Mouse (Mus musculus) CH12.LX (cell line): Measurements from ENCODE around the gene Rd3l. TPM values are rescaled to one million over a fixed set of nuclear protein-coding genes. Genes with fewer than 3 reads are reported as not detected.

Experiments used
- DNase-seq: peaks from one replicate; pipeline ENCODE4 v3.0.0-alpha.2; 2013; ENCODE audit errors: extremely low read depth
- H3K27ac ChIP-seq: 2 replicates; pipeline ENCODE4 v1.5.1; 2012; ENCODE audit warnings: low read depth, mild to moderate bottlenecking, control low read depth, moderate library complexity; ENCODE audit not compliant: insufficient read depth
- H3K27me3 ChIP-seq: replicated peaks from 2 replicates; pipeline ENCODE3; 2012; ENCODE audit warnings: inconsistent platforms
- H3K36me3 ChIP-seq, 2 experiments: replicated peaks in 1 of 2; 2 replicates each; pipeline versions ENCODE3 to v1.6.1; 2012; ENCODE audit warnings: inconsistent platforms in 1 of 2, low read length in 1 of 2, mild to moderate bottlenecking in 1 of 2, mixed read lengths in 1 of 2, moderate library complexity in 1 of 2; ENCODE audit not compliant: control insufficient read depth in 1 of 2, insufficient read depth in 1 of 2
- H3K4me1 ChIP-seq, 2 experiments: 2 replicates each; pipeline ENCODE4 v1.6.1; 2012; ENCODE audit warnings: inconsistent platforms in 1 of 2, moderate library complexity in 1 of 2; ENCODE audit not compliant: insufficient read depth in 2 of 2, control insufficient read depth in 1 of 2
- H3K4me2 ChIP-seq: 2 replicates; pipeline ENCODE4 v1.6.1; 2012; ENCODE audit warnings: low read depth, mild to moderate bottlenecking, control low read depth; ENCODE audit not compliant: poor library complexity, insufficient read depth, severe bottlenecking
- H3K4me3 ChIP-seq, 3 experiments: fragments of 150-350 bp in 1 of 3; sonication (generic) in 1 of 3; replicated peaks in 1 of 3; 2 replicates each; pipeline versions ENCODE3 to v1.5.1; 2011 to 2012; ENCODE audit warnings: low read depth in 2 of 3, low read length in 2 of 3, mild to moderate bottlenecking in 2 of 3, moderate library complexity in 2 of 3, control low read depth in 1 of 3, improper control_type of control experiment in 1 of 3, inconsistent platforms in 1 of 3, mixed read lengths in 1 of 3; ENCODE audit not compliant: poor library complexity in 1 of 3
- H3K79me2 ChIP-seq: replicated peaks from 2 replicates; pipeline ENCODE4 v1.6.1; 2012; ENCODE audit warnings: mild to moderate bottlenecking, moderate library complexity; ENCODE audit not compliant: control insufficient read depth, poor library complexity, insufficient read depth, severe bottlenecking; ENCODE audit errors: extremely low read depth
- H3K9ac ChIP-seq: 2 replicates; pipeline ENCODE4 v1.6.1; 2012; ENCODE audit warnings: low read depth, mild to moderate bottlenecking, control low read depth, moderate library complexity; ENCODE audit not compliant: insufficient read depth
- H3K9me3 ChIP-seq: replicated peaks from 2 replicates; pipeline ENCODE3; 2012; ENCODE audit warnings: low read length, inconsistent platforms, mixed read lengths
- CHD1 ChIP-seq: IDR thresholded peaks from 2 replicates; pipeline ENCODE4 v1.6.1; 2012; ENCODE audit warnings: low read depth, low read length, improper control_type of control experiment, inconsistent platforms
- CHD2 ChIP-seq: IDR thresholded peaks from 2 replicates; pipeline ENCODE4 v1.6.1; 2011; ENCODE audit warnings: low read length, improper control_type of control experiment
- CTCF ChIP-seq, 2 experiments: IDR thresholded peaks in 1 of 2; conservative IDR thresholded peaks in 1 of 2; 2 replicates each; pipeline ENCODE4 v1.5.1; 2011 to 2012; ENCODE audit warnings: low read depth in 2 of 2, low read length in 2 of 2, improper control_type of control experiment in 1 of 2, inconsistent platforms in 1 of 2, mild to moderate bottlenecking in 1 of 2, moderate library complexity in 1 of 2
- E2F4 ChIP-seq: IDR thresholded peaks from 2 replicates; pipeline ENCODE4 v1.6.1; 2011; ENCODE audit warnings: low read depth, low read length, improper control_type of control experiment; ENCODE audit not compliant: insufficient replicate concordance
- ELF1 ChIP-seq: IDR thresholded peaks from 2 replicates; pipeline ENCODE4 v1.6.1; 2014; ENCODE audit warnings: low read depth, mild to moderate bottlenecking, inconsistent platforms, low read length, improper control_type of control experiment
- GABPA ChIP-seq: IDR thresholded peaks from 2 replicates; pipeline ENCODE4 v1.6.1; 2012; ENCODE audit warnings: low read depth, low read length, improper control_type of control experiment, inconsistent platforms; ENCODE audit not compliant: insufficient replicate concordance
- HCFC1 ChIP-seq: IDR thresholded peaks from 2 replicates; pipeline ENCODE4 v1.6.1; 2012; ENCODE audit warnings: low read depth, mild to moderate bottlenecking, inconsistent platforms, low read length, improper control_type of control experiment
- IRF4 ChIP-seq: IDR thresholded peaks from 2 replicates; pipeline ENCODE4 v1.6.1; 2014; ENCODE audit warnings: low read depth, mild to moderate bottlenecking, inconsistent platforms, low read length, improper control_type of control experiment
- JUN ChIP-seq: IDR thresholded peaks from 2 replicates; pipeline ENCODE4 v1.6.1; 2011; ENCODE audit warnings: low read depth, mild to moderate bottlenecking, low read length, improper control_type of control experiment, moderate library complexity; ENCODE audit not compliant: insufficient read depth
- KAT2A ChIP-seq: IDR thresholded peaks from 2 replicates; pipeline ENCODE4 v1.6.1; 2012; ENCODE audit warnings: low read length, improper control_type of control experiment, inconsistent platforms; ENCODE audit not compliant: insufficient replicate concordance
- MAX ChIP-seq: IDR thresholded peaks from 2 replicates; pipeline ENCODE4 v1.6.1; 2011; ENCODE audit warnings: low read length, improper control_type of control experiment
- MAZ ChIP-seq: IDR thresholded peaks from 2 replicates; pipeline ENCODE4 v1.6.1; 2012; ENCODE audit warnings: low read depth, mild to moderate bottlenecking, inconsistent platforms, low read length, improper control_type of control experiment, moderate library complexity
- MEF2A ChIP-seq: IDR thresholded peaks from 2 replicates; pipeline ENCODE4 v1.6.1; 2014; ENCODE audit warnings: low read depth, mild to moderate bottlenecking, inconsistent platforms, low read length, improper control_type of control experiment, borderline replicate concordance
- MXI1 ChIP-seq: IDR thresholded peaks from 2 replicates; pipeline ENCODE4 v1.6.1; 2011; ENCODE audit warnings: mild to moderate bottlenecking, low read depth, low read length, improper control_type of control experiment
- MYC ChIP-seq: IDR thresholded peaks from 2 replicates; pipeline ENCODE4 v1.6.1; 2011; ENCODE audit warnings: low read depth, mild to moderate bottlenecking, improper control_type of control experiment, low read length
- NELFE ChIP-seq: IDR thresholded peaks from 2 replicates; pipeline ENCODE4 v1.6.1; 2011; ENCODE audit warnings: low read depth, low read length, improper control_type of control experiment
- PAX5 ChIP-seq: IDR thresholded peaks from 2 replicates; pipeline ENCODE4 v1.6.1; 2012; ENCODE audit warnings: low read length, inconsistent platforms, mixed read lengths
- POLR2A ChIP-seq: IDR thresholded peaks from 2 replicates; pipeline ENCODE4 v1.6.1; 2011; ENCODE audit warnings: low read depth, mild to moderate bottlenecking, improper control_type of control experiment, low read length
- POLR2AphosphoS2 ChIP-seq: IDR thresholded peaks from 2 replicates; pipeline ENCODE4 v1.6.1; 2011; ENCODE audit warnings: low read depth, low read length, improper control_type of control experiment
- RAD21 ChIP-seq: IDR thresholded peaks from 2 replicates; pipeline ENCODE4 v1.6.1; 2011; ENCODE audit warnings: low read depth, mild to moderate bottlenecking, low read length, improper control_type of control experiment, moderate library complexity
- RCOR1 ChIP-seq: conservative IDR thresholded peaks from 2 replicates; pipeline ENCODE4 v1.6.1; 2012; ENCODE audit warnings: low read depth, mild to moderate bottlenecking, inconsistent platforms, low read length, improper control_type of control experiment
- SIN3A ChIP-seq: IDR thresholded peaks from 2 replicates; pipeline ENCODE4 v1.6.1; 2012; ENCODE audit warnings: low read length, improper control_type of control experiment, inconsistent platforms
- TBP ChIP-seq: conservative IDR thresholded peaks from 2 replicates; pipeline ENCODE4 v1.6.1; 2011; ENCODE audit warnings: low read depth, low read length, improper control_type of control experiment
- TCF12 ChIP-seq: IDR thresholded peaks from 2 replicates; pipeline ENCODE4 v1.6.1; 2014; ENCODE audit warnings: low read depth, mild to moderate bottlenecking, inconsistent platforms, low read length, improper control_type of control experiment
- USF2 ChIP-seq: conservative IDR thresholded peaks from 2 replicates; pipeline ENCODE4 v1.6.1; 2011; ENCODE audit warnings: low read depth, low read length, improper control_type of control experiment
- ZC3H11A ChIP-seq: IDR thresholded peaks from 2 replicates; pipeline ENCODE4 v1.6.1; 2012; ENCODE audit warnings: low read depth, mild to moderate bottlenecking, inconsistent platforms, low read length, improper control_type of control experiment
- ZKSCAN1 ChIP-seq: IDR thresholded peaks from 2 replicates; pipeline ENCODE4 v1.6.1; 2012; ENCODE audit warnings: low read depth, inconsistent platforms, low read length, improper control_type of control experiment, borderline replicate concordance
- ZMIZ1 ChIP-seq: IDR thresholded peaks from 2 replicates; pipeline ENCODE4 v1.6.1; 2012; ENCODE audit warnings: low read depth, mild to moderate bottlenecking, inconsistent platforms, low read length, improper control_type of control experiment
- ZNF384 ChIP-seq: IDR thresholded peaks from 2 replicates; pipeline ENCODE4 v1.6.1; 2012; ENCODE audit warnings: low read depth, low read length, improper control_type of control experiment, inconsistent platforms
- dilution Hi-C: fragments of 300-500 bp; cut with MboI; formaldehyde crosslinking; loops from 2 replicates; pipeline ENCODE4 v1.14.3; 2020; ENCODE audit warnings: low sequenced_read_pairs; ENCODE audit not compliant: extremely low pct_unique_long_range_greater_than_20kb, extremely low pct_ligation_motif_present
- in situ Hi-C: fragments of 300-500 bp; cut with MboI; formaldehyde crosslinking; loops from 3 replicates; pipeline ENCODE4 v1.14.3; 2019; ENCODE audit warnings: low sequenced_read_pairs, low pct_ligation_motif_present, low pct_unique_long_range_greater_than_20kb, mixed read lengths
- polyA plus RNA-seq: library from polyadenylated mRNA; unstranded; fragments of >175 nt; gene quantifications from 2 replicates; pipeline ENCODE4 v1.2.1, GENCODE M21; 2012; ENCODE audit warnings: low read depth; ENCODE audit not compliant: insufficient read length
- total RNA-seq, 2 experiments: library from RNA; depleted of rRNA; stranded (reverse); fragments of 300-350 nt in 1 of 2; fragments of >200 nt in 1 of 2; gene quantifications; 2 replicates each; pipeline ENCODE4 v1.2.3; 2012 to 2014

Gene Rd3l
- total and polyA plus RNA-seq, 3 experiments = not detected

DNA sequence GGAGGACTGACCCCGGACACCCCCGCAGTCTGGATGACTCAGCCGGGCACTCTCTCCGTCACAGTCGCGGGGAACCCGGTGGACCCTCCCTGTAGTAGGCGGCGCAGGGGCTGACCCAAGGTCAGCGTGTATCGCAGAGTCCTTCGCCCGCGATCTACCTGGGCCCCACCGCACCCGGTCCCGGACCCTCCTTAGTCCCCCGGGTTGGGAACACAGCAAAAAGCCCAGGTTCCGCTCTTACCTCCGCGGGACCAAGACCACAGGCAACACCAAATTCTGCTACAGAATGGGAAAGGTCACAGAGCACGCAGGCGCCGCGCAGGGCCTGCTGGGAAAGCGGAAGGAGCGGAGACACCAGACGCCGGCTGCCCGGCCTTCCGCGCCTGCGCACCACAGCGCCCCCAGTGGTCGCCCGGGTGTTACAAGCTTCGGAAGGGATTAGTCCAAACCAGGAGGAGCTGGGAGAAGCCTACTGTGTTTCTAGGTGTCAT is 14.4 kb downstream of the Rd3l start, which contains the start of gene Atp5mpl (continued):
- TF ChIP-seq ZMIZ1 (peak; percentile 58; the same call in 1 of the 2 replicates), PAX5 (no peak), ELF1 (peak; percentile 98), MAX (no peak; the same call in 1 of the 2 replicates), MEF2A (0 out of 2 replicates have a peak, but pooled peaks have one; percentile 63), MYC (peak; percentile 70), RCOR1 (no peak), ZNF384 (no peak), MXI1 (peak; percentile 77), JUN (no peak), POLR2AphosphoS2 (peak; percentile 73; the same call in 1 of the 2 replicates), CTCF (conservative IDR thresholded peaks at IDR 0.05 in 1 of 2, IDR thresholded peaks at IDR 0.05 in 1 of 2; ENCODE audit: low read depth in 2 of 2, low read length in 2 of 2) (peak; percentile 78 to 91), CHD2 (no peak), SIN3A (peak; percentile 75), ZC3H11A (no peak), POLR2A (peak; percentile 95), HCFC1 (peak; percentile 90), CHD1 (no peak)

DNA sequence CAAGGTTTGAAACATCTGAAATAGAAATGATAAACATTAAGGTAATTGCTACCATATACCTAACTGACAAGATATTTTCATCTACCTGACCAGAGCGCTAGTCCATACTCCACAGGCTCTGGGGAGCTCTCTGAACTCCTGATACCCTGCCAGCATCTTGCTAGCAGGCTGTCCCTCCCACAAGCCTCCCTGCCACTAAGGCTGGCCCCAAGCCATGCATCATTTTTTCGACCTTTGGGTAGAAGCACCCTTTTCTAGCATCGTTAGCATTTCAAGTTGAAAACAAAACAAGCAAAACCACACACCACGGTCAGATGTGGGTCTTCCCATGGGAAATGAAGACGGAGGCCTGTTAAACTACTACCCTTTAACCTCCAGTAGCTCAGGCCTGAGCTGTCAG is 17.8 kb downstream of the Rd3l start:
- H3K36me3 ChIP-seq = peaks cover 35 to 69% of the 10 kb centered on the region in 2 experiments
- H3K9me3 ChIP-seq = no peaks in the 10 kb centered on the region
- H3K79me2 ChIP-seq = peaks cover 27% of the 10 kb centered on the region
- peaks cover 11 to 37% of the 10 kb centered on the region in 2 experiments for H3K4me1 ChIP-seq
- TF ChIP-seq KAT2A (no peak), E2F4 (no peak), MAZ (no peak), RAD21 (no peak), NELFE (no peak), TBP (no peak), TCF12 (no peak), POLR2A (no peak), CHD2 (no peak), GABPA (no peak), MYC (no peak), HCFC1 (no peak), ZMIZ1 (no peak), IRF4 (no peak), ZC3H11A (no peak), PAX5 (no peak), ZKSCAN1 (no peak), MXI1 (no peak), POLR2AphosphoS2 (no peak), USF2 (no peak)
- no peak overlapping the region for H3K9ac ChIP-seq
- no peak overlapping the region for H3K4me2 ChIP-seq
- dilution Hi-C loops (no loop called here), in situ Hi-C loops (no loop called here)
- H3K27ac ChIP-seq = no peak overlapping the region
- DNase-seq = no peak
- no peak overlapping the region for H3K4me3 ChIP-seq
- no peaks in the 10 kb centered on the region for H3K27me3 ChIP-seq
